Mouse (Mus musculus) stomach, embryonic 15.5 days (tissue): ENCODE data around the gene Large2. TPM values are rescaled to one million over a fixed set of nuclear protein-coding genes. Genes with fewer than 3 reads are reported as not detected.

Experiments
- ATAC-seq: fragments of 200-750 bp; cut with Nextera tagmentation; 2 replicates; pipeline ENCODE4 v1.8.0; 2017; ENCODE audit warnings: low read depth, moderate number of reproducible peaks, moderate TSS enrichment; ENCODE audit not compliant: insufficient read depth, low FRiP score
- H3K27ac ChIP-seq: fragments of 300-500 bp; sonication (generic); 2 replicates; pipeline ENCODE4 v1.5.1; 2015; ENCODE audit warnings: mild to moderate bottlenecking, inconsistent platforms
- H3K27me3 ChIP-seq: fragments of 300-500 bp; sonication (generic); replicated peaks from 2 replicates; pipeline ENCODE4 v1.6.1; 2015; ENCODE audit warnings: inconsistent platforms
- H3K36me3 ChIP-seq: fragments of 300-500 bp; sonication (generic); 2 replicates; pipeline ENCODE4 v1.6.1; 2015; ENCODE audit warnings: inconsistent platforms
- H3K4me1 ChIP-seq: fragments of 300-500 bp; sonication (generic); 2 replicates; pipeline ENCODE4 v1.6.1; 2015; ENCODE audit warnings: inconsistent platforms
- H3K4me2 ChIP-seq: fragments of 300-500 bp; sonication (generic); 2 replicates; pipeline ENCODE4 v1.6.1; 2015; ENCODE audit warnings: mild to moderate bottlenecking, inconsistent platforms
- H3K4me3 ChIP-seq: fragments of 300-500 bp; sonication (generic); replicated peaks from 2 replicates; pipeline ENCODE4 v1.5.1; 2015; ENCODE audit warnings: inconsistent platforms
- H3K9ac ChIP-seq: fragments of 300-500 bp; sonication (generic); 2 replicates; pipeline ENCODE4 v1.6.1; 2015; ENCODE audit warnings: inconsistent platforms
- H3K9me3 ChIP-seq: fragments of 300-500 bp; sonication (generic); 2 replicates; pipeline ENCODE4 v1.6.1; 2016; ENCODE audit warnings: inconsistent platforms
- WGBS: fragments of 180-500 bp; shearing (Covaris S2); methylation state at CpG from one replicate; pipeline ENCODE4 v1.1.7; 2015; 5-methylcytosine and 5-hydroxymethylcytosine counted together
- microRNA-seq: library from miRNA; unstranded; fragments of <30 nt; microRNA quantifications from one replicate; pipeline ENCODE4, GENCODE M21; 2016
- polyA plus RNA-seq: library from polyadenylated mRNA; unstranded; fragments of >200 nt; fragmentation: Nextera tagmentation; extraction: Ambion mirVana; gene quantifications from 2 replicates; pipeline ENCODE4 v1.2.1, GENCODE M21; 2015

Gene Large2
- polyA plus RNA-seq, 1 experiment from 2014 or later, result 13.9 TPM

DNA sequence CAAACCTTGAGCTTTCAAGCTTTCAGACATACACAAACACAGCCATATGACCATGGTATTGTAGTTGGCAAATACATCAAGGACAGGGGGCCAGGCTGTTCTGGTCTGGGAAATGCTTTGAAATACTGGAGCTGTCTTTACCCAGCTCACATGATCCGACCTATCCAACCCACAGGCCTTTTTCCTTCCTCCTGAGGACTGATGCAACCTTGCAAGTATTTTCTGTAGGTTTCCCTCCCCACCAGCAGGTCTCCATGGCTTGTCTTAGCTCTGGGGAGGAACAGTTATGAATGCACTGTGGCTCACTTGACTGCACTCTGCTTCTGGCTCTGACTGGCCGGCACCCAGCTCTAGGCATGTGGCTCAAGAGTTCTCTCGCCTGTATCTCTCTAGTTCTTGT lies 58.0 kb downstream of the Large2 start:
- WGBS, result 72% methylated on average over 3 of the region's 3 CpGs
- no peaks in the 10 kb centered on the region for H3K27me3 ChIP-seq
- no peak overlapping the region for H3K4me3 ChIP-seq
- no peak overlapping the region for H3K9ac ChIP-seq
- H3K36me3 ChIP-seq, result peaks cover 2% of the 10 kb centered on the region; the same call in 1 of the 2 replicates
- no peaks in the 10 kb centered on the region for H3K9me3 ChIP-seq
- H3K4me2 ChIP-seq, result no peak overlapping the region
- H3K27ac ChIP-seq, result no peak overlapping the region
- H3K4me1 ChIP-seq, result no peaks in the 10 kb centered on the region
- ATAC-seq, result no peak

Small RNA genes lying within 50 kb of the gene (microRNA-seq; reads per million reads assigned to microRNA genes)
- not detected for gene Mir7000

Other genes starting within 250 kb of the Large2 start
- gene Pex16, start 193 bp downstream of the Large2 start, polyA plus RNA-seq, result 28.0 and 28.6 TPM in 2 replicates
- 3.4 and 4.0 TPM in 2 replicates for gene 1700029I15Rik, start 7.7 kb upstream of the Large2 start, polyA plus RNA-seq
- 23.4 and 24.6 TPM in 2 replicates for gene Mapk8ip1, start 26.4 kb upstream of the Large2 start, polyA plus RNA-seq
- gene Cry2, start 59.2 kb upstream of the Large2 start, polyA plus RNA-seq, result 19.2 and 23.6 TPM in 2 replicates
- 27.1 and 31.0 TPM in 2 replicates for gene Slc35c1, start 85.7 kb upstream of the Large2 start, polyA plus RNA-seq
- gene Chst1, start 224.8 kb upstream of the Large2 start, polyA plus RNA-seq, result 5.6 and 6.1 TPM in 2 replicates